ENCODE assay signal across 22 mouse cellular contexts in genomic region chr3:102605284-102605683, GRCm38 (mm10).
"Had no signal": no experiment of that assay in that cellular context is flagged by ENCODE, and none has a peak within 500 bp of the region (broad histone marks: within the 10 kb centered on the region; RNA-seq: fewer than 3 reads in every experiment).

No protein-coding gene starts in this region.

- DNase-seq: gastrocnemius, adult 2 months; gastrocnemius, postnatal 10 days; gastrocnemius, postnatal 25 days; heart, adult 2 months; heart, postnatal 10 days; heart, postnatal 4 days; kidney, adult 18-20 months; kidney, adult 8-10 months; kidney, postnatal 10 days; kidney, postnatal 36 days; layer of hippocampus, adult 9-11 months; layer of hippocampus, postnatal 36 days; left cerebral cortex, postnatal 4 days; liver; liver, embryonic 13.5 days; liver, postnatal 0 days had no signal

- H3K4me1 ChIP-seq: hindbrain, embryonic 10.5 days; hindbrain, embryonic 12.5 days; intestine, embryonic 15.5 days; liver, embryonic 13.5 days; liver, embryonic 15.5 days had no signal

- H3K27me3 ChIP-seq: hindbrain, embryonic 12.5 days; intestine, embryonic 15.5 days; limb, embryonic 12.5 days; liver, embryonic 13.5 days; liver, embryonic 15.5 days had no signal

- H3K9me3 ChIP-seq: hindbrain, embryonic 10.5 days; hindbrain, embryonic 12.5 days; intestine, embryonic 15.5 days; limb, embryonic 12.5 days; liver, embryonic 13.5 days; liver, embryonic 15.5 days had no signal

- H3K27ac ChIP-seq: gastrocnemius, adult 2 months; heart, adult 2 months; hindbrain, embryonic 10.5 days; hindbrain, embryonic 12.5 days; hindbrain, embryonic 14.5 days; intestine, embryonic 15.5 days; limb, embryonic 12.5 days; liver, embryonic 13.5 days; liver, embryonic 15.5 days had no signal

- H3K9ac ChIP-seq: hindbrain, embryonic 12.5 days; hindbrain, embryonic 14.5 days; intestine, embryonic 15.5 days; limb, embryonic 12.5 days; liver, embryonic 13.5 days; liver, embryonic 15.5 days; liver, postnatal 0 days had no signal

- H3K36me3 ChIP-seq: hindbrain, embryonic 10.5 days; hindbrain, embryonic 12.5 days; intestine, embryonic 15.5 days; limb, embryonic 12.5 days; liver, embryonic 13.5 days; liver, embryonic 15.5 days had no signal

- H3K4me3 ChIP-seq: gastrocnemius, adult 2 months; heart, adult 2 months; hindbrain, embryonic 10.5 days; hindbrain, embryonic 12.5 days; intestine, embryonic 15.5 days; limb, embryonic 12.5 days; liver, embryonic 13.5 days; liver, embryonic 15.5 days had no signal
